Mouse (Mus musculus) stomach, embryonic 16.5 days (tissue): ENCODE data around the gene Cux2. TPM values are rescaled to one million over a fixed set of nuclear protein-coding genes. Genes with fewer than 3 reads are reported as not detected.

Experiments used
- ATAC-seq: fragments of 200-750 bp; cut with Nextera tagmentation; 2 replicates; pipeline ENCODE4 v1.8.0; 2017; ENCODE audit warnings: moderate number of reproducible peaks, moderate TSS enrichment; ENCODE audit not compliant: insufficient read depth, low FRiP score
- H3K27ac ChIP-seq: fragments of 300-500 bp; sonication (generic); 2 replicates; pipeline ENCODE4 v1.5.1; 2014; ENCODE audit warnings: low read length
- H3K27me3 ChIP-seq: fragments of 300-500 bp; sonication (generic); 2 replicates; pipeline ENCODE4 v1.6.1; 2014; ENCODE audit warnings: low read length, control low read depth, mixed read lengths; ENCODE audit not compliant: control insufficient read depth, insufficient read depth
- H3K36me3 ChIP-seq: fragments of 300-500 bp; sonication (generic); 2 replicates; pipeline ENCODE4 v1.6.1; 2014; ENCODE audit warnings: low read length; ENCODE audit not compliant: control insufficient read depth, insufficient read depth
- H3K4me1 ChIP-seq: fragments of 300-500 bp; sonication (generic); 2 replicates; pipeline ENCODE4 v1.6.1; 2014; ENCODE audit warnings: low read length, control low read depth, mixed read lengths; ENCODE audit not compliant: control insufficient read depth, insufficient read depth
- H3K4me2 ChIP-seq: fragments of 300-500 bp; sonication (generic); 2 replicates; pipeline ENCODE4 v1.6.1; 2014; ENCODE audit warnings: low read depth, low read length, mixed read lengths
- H3K4me3 ChIP-seq: fragments of 300-500 bp; sonication (generic); replicated peaks from 2 replicates; pipeline ENCODE4 v1.5.1; 2014; ENCODE audit warnings: mild to moderate bottlenecking, low read length
- H3K9ac ChIP-seq: fragments of 300-500 bp; sonication (generic); 2 replicates; pipeline ENCODE4 v1.6.1; 2014; ENCODE audit warnings: low read length
- H3K9me3 ChIP-seq: fragments of 300-500 bp; sonication (generic); replicated peaks from 2 replicates; pipeline ENCODE4 v1.6.1; 2016; ENCODE audit warnings: low read length, control low read depth; ENCODE audit not compliant: control insufficient read depth
- WGBS: fragments of 180-500 bp; shearing (Covaris S2); extraction: QIAGEN DNeasy Blood & Tissue Kit; methylation state at CpG from one replicate; pipeline ENCODE4 v1.1.7; 2014; 5-methylcytosine and 5-hydroxymethylcytosine counted together
- polyA plus RNA-seq: library from polyadenylated mRNA; unstranded; fragments of >200 nt; fragmentation: Nextera tagmentation; extraction: Ambion mirVana; gene quantifications from 2 replicates; pipeline ENCODE4 v1.2.1, GENCODE M21; 2015

Cux2 gene
- polyA plus RNA-seq, 1 experiment from 2014 or later: 3.5 TPM

- ATAC-seq: no peak
- no peak overlapping the region for H3K27ac ChIP-seq
- no peak overlapping the region for H3K4me2 ChIP-seq
- H3K9me3 ChIP-seq: no peaks in the 10 kb centered on the region
- H3K27me3 ChIP-seq: no peaks in the 10 kb centered on the region
- H3K36me3 ChIP-seq: no peaks in the 10 kb centered on the region
- 0 out of 2 replicates have a peak, but pooled peaks cover 3% of the 10 kb centered on the region for H3K4me1 ChIP-seq
- WGBS: 57% methylated on average over 6 of the region's 6 CpGs
- H3K4me3 ChIP-seq: no peak overlapping the region
- H3K9ac ChIP-seq: no peak overlapping the region
Observed at GRCm38 (mm10) chr5:122016744-122017143, 33.2 kb downstream of the Cux2 start.

GRCm38 (mm10) chr5:122015149-122015548 is 34.8 kb downstream of the Cux2 start:
- Histone ChIP-seq H3K27ac (no peak overlapping the region), H3K9ac (no peak overlapping the region), H3K4me3 (no peak overlapping the region), H3K9me3 (no peaks in the 10 kb centered on the region), H3K4me2 (no peak overlapping the region), H3K4me1 (0 out of 2 replicates have a peak, but pooled peaks cover 3% of the 10 kb centered on the region), H3K27me3 (no peaks in the 10 kb centered on the region), H3K36me3 (no peaks in the 10 kb centered on the region)
- no peak for ATAC-seq
- 74% methylated on average over 17 of the region's 17 CpGs for WGBS

DNA sequence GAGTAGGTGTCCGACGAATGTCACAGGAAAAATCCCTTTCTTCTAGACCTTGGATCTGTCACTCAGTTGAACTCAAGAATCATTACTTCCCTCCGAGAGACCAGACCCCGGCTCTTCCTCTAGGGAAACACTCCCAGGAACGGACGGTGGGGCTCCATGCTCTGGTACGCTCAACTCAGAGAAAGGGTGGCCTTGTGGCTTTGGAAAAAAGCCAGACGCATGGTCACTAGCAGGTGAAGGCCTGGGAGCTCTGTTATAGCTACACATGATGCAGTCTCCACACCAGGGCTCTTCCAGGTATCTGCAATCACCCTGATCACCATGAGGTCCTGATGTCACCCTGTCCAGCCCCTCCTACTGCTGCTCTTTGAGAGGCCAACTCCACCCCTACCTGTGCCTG is 35.2 kb downstream of the Cux2 start:
- 75% methylated on average over 8 of the region's 8 CpGs for WGBS
- ATAC-seq: no peak
- Histone ChIP-seq H3K36me3 (no peaks in the 10 kb centered on the region), H3K27me3 (no peaks in the 10 kb centered on the region), H3K4me2 (no peak overlapping the region), H3K9ac (no peak overlapping the region), H3K4me3 (no peak overlapping the region), H3K9me3 (no peaks in the 10 kb centered on the region), H3K27ac (no peak overlapping the region), H3K4me1 (0 out of 2 replicates have a peak, but pooled peaks cover 3% of the 10 kb centered on the region)

DNA sequence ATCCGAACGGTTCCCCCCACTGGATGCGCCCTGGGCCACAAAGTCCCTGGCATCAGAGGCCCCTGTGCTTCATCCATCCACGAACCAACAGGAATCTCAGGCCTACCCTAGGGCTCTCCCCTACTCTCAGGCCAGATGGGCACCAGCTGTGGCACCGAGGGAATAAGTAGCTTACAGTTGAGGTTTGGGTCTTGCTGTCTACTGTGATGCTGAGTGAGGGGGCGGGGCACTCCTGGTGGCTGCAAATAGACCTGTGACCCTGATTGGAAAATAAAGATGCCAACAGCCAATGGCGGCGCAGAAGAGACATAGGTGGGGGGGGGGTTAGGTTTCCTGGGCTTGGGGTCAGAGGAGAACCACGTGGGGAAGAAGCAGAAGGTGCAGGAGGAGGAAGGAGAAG is 38.6 kb downstream of the Cux2 start:
- WGBS: 42% methylated on average over 9 of the region's 9 CpGs
- no peak overlapping the region for H3K27ac ChIP-seq
- H3K9me3 ChIP-seq: 0 out of 2 replicates have a peak, but pooled peaks cover 5% of the 10 kb centered on the region
- H3K27me3 ChIP-seq: no peaks in the 10 kb centered on the region
- no peak for ATAC-seq
- no peak overlapping the region for H3K9ac ChIP-seq
- no peaks in the 10 kb centered on the region for H3K36me3 ChIP-seq
- H3K4me2 ChIP-seq: no peak overlapping the region
- H3K4me3 ChIP-seq: no peak overlapping the region
- no peaks in the 10 kb centered on the region for H3K4me1 ChIP-seq

DNA sequence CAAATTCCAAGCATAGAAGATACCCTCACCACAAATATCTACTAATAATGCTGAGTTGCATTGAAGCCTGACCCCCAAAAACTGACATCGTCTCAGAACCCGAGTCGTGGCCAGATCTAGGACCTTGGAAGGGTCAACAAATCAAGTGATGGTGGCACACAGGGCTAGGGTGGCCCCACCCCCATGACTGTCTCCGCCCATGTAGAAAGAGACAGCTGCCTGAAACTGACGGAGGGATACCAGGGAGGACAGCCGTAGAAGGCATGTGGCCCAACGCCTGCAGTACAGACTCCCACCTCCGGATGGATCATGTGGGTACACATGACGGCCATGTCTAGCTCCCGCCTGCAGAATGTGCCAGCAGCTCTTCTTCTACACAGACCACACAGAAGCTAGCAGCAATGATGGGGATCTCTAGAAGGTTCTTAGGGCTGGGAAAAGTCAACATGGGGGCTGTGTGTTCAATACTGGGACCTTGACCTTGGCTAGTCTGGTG is 41.9 kb downstream of the Cux2 start:
- Histone ChIP-seq H3K9me3 (0 out of 2 replicates have a peak, but pooled peaks cover 6% of the 10 kb centered on the region), H3K9ac (no peak overlapping the region), H3K4me1 (no peaks in the 10 kb centered on the region), H3K4me2 (no peak overlapping the region), H3K27me3 (no peaks in the 10 kb centered on the region), H3K36me3 (no peaks in the 10 kb centered on the region), H3K4me3 (no peak overlapping the region), H3K27ac (no peak overlapping the region)
- no peak for ATAC-seq
- 80% methylated on average over 10 of the region's 10 CpGs for WGBS

- Histone ChIP-seq H3K4me2 (no peak overlapping the region), H3K36me3 (no peaks in the 10 kb centered on the region), H3K9ac (no peak overlapping the region), H3K27ac (no peak overlapping the region), H3K4me1 (no peaks in the 10 kb centered on the region), H3K27me3 (no peaks in the 10 kb centered on the region), H3K9me3 (0 out of 2 replicates have a peak, but pooled peaks cover 6% of the 10 kb centered on the region), H3K4me3 (no peak overlapping the region)
- WGBS: 53% methylated on average over 6 of the region's 6 CpGs
- ATAC-seq: no peak
Observed at GRCm38 (mm10) chr5:122003460-122003859, 46.4 kb downstream of the Cux2 start.

GRCm38 (mm10) chr5:122002148-122002547 is 47.8 kb downstream of the Cux2 start:
- no peaks in the 10 kb centered on the region for H3K4me1 ChIP-seq
- no peaks in the 10 kb centered on the region for H3K27me3 ChIP-seq
- no peak overlapping the region for H3K4me2 ChIP-seq
- 0 out of 2 replicates have a peak, but pooled peaks cover 6% of the 10 kb centered on the region for H3K9me3 ChIP-seq
- 57% methylated on average over 18 of the region's 18 CpGs for WGBS
- no peak for ATAC-seq
- no peak overlapping the region for H3K9ac ChIP-seq
- H3K27ac ChIP-seq: no peak overlapping the region
- no peak overlapping the region for H3K4me3 ChIP-seq
- H3K36me3 ChIP-seq: no peaks in the 10 kb centered on the region

GRCm38 (mm10) chr5:122001311-122001710 is 48.6 kb downstream of the Cux2 start:
- WGBS: 80% methylated on average over 9 of the region's 9 CpGs
- H3K4me3 ChIP-seq: no peak overlapping the region
- H3K27me3 ChIP-seq: no peaks in the 10 kb centered on the region
- H3K4me2 ChIP-seq: no peak overlapping the region
- no peak overlapping the region for H3K27ac ChIP-seq
- no peak for ATAC-seq
- H3K36me3 ChIP-seq: no peaks in the 10 kb centered on the region
- H3K4me1 ChIP-seq: no peaks in the 10 kb centered on the region
- no peak overlapping the region for H3K9ac ChIP-seq
- H3K9me3 ChIP-seq: 0 out of 2 replicates have a peak, but pooled peaks cover under 1% of the 10 kb centered on the region

- no peaks in the 10 kb centered on the region for H3K4me1 ChIP-seq
- H3K27ac ChIP-seq: no peak overlapping the region
- no peaks in the 10 kb centered on the region for H3K36me3 ChIP-seq
- no peaks in the 10 kb centered on the region for H3K27me3 ChIP-seq
- no peak overlapping the region for H3K4me2 ChIP-seq
- no peaks in the 10 kb centered on the region for H3K9me3 ChIP-seq
- H3K4me3 ChIP-seq: no peak overlapping the region
- no peak overlapping the region for H3K9ac ChIP-seq
- WGBS: 86% methylated on average over 16 of the region's 16 CpGs
- no peak for ATAC-seq
Observed at GRCm38 (mm10) chr5:122000381-122000780, 49.5 kb downstream of the Cux2 start.
